Mouse (Mus musculus): ENCODE measurements around the gene Aco2.

DNA sequence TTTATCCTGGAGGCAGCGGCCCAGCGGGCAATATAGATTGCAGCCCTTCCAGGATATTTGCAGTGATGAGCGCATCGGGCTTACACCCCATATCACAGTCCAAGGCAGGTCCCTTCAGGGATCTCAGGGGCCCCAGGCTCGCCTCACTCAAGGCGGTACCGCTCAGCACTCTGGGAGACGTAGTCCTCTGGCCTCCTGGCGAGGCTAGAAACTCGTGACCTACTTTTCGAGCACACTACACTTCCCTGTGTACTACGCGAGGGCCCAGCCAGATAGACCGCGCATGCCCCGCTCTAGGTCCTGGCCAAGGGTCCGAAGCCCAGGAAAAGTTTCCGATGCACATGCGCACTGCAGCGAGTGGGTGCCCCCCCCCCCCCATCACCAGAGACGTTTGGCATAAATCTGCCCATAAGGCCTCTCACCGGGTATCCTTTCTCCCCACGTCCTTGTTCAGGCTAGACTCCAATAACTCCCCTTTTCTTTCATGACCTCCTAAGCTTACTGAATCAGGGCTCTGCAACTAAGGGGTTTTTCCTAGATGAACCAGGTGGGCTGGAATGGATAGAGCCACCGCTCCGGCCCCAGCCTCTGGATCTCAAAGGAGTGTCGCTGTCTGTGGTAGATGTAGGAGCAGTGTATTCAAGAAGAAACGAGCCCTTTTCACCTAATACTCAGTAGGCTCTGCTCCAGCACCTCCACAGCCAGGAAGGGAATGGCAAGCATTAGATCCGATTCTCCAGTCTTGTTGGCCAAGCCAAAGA, 15.9 kb upstream of the Aco2 start:
- peak; percentile 59; the same call in 1 of the 2 replicates for TF ChIP-seq POLR2A (IDR thresholded peaks at IDR 0.05; ENCODE audit: borderline replicate concordance, insufficient read depth, low read length)
- no peak for TF ChIP-seq CTCF (IDR thresholded peaks at IDR 0.05; ENCODE audit: borderline replicate concordance, insufficient read depth, low read depth, low read length)
